In genomic region chr13:97510431-97511261, GRCm38 (mm10) we compare ENCODE assay signal across 10 mouse cellular contexts.
DNase-seq lines count a peak whose midpoint lies in the region; ATAC-seq and TF ChIP-seq lines count a peak whose summit lies in the region.
"Had no signal": no experiment of that assay in that cellular context is flagged by ENCODE, and none has a peak within 500 bp of the region (broad histone marks: within the 10 kb centered on the region; RNA-seq: fewer than 3 reads in every experiment).

No protein-coding gene starts in this region.

- no peaks in the 10 kb centered on the region for H3K36me3 ChIP-seq in heart, embryonic 16.5 days (ENCODE audit: control insufficient read depth, insufficient read depth)
- H3K36me3 ChIP-seq: limb, embryonic 13.5 days had no signal

- peak; percentile 78 for ATAC-seq in common myeloid progenitor, adult 5-6 weeks (replicated peaks; ENCODE audit: low read depth, poor library complexity, severe bottlenecking)
- peak; percentile 83 for ATAC-seq in heart, embryonic 16.5 days (replicated peaks; ENCODE audit: extremely low read depth, insufficient read depth, low FRiP score)
- 0 out of 2 replicates have a peak, but pooled peaks have one; percentile 32 for ATAC-seq in megakaryocyte-erythroid progenitor cell, adult 5-6 weeks (replicated peaks; ENCODE audit: low FRiP score, low TSS enrichment, poor library complexity, severe bottlenecking)

- WGBS in heart, embryonic 16.5 days = 47% methylated on average over 10 of the region's 10 CpGs

- peaks cover 3% of the 10 kb centered on the region for H3K4me1 ChIP-seq in heart, embryonic 16.5 days (ENCODE audit: control insufficient read depth, insufficient read depth, low read length)

- peak overlapping the region; percentile 13; the same call in 1 of the 2 replicates for H3K27ac ChIP-seq in left cerebral cortex, adult 2 months
- peak overlapping the region; percentile 46; the same call in 1 of the 2 replicates for H3K27ac ChIP-seq in heart, embryonic 16.5 days (ENCODE audit: low read length)
- H3K27ac ChIP-seq: limb, embryonic 13.5 days had no signal

- no peak for TF ChIP-seq CTCF in left cerebral cortex, adult 2 months (IDR thresholded peaks at IDR 0.05)

- no peaks in the 10 kb centered on the region for H3K27me3 ChIP-seq in heart, embryonic 16.5 days (ENCODE audit: control insufficient read depth, insufficient read depth, low read length)
- H3K27me3 ChIP-seq: limb, embryonic 13.5 days had no signal

- H3K9ac ChIP-seq in heart, embryonic 16.5 days (ENCODE audit: low read length) = no peak overlapping the region
- H3K9ac ChIP-seq: limb, embryonic 13.5 days had no signal

- no peak overlapping the region for H3K4me3 ChIP-seq in left cerebral cortex, adult 2 months
- no peak overlapping the region for H3K4me3 ChIP-seq in heart, embryonic 16.5 days (ENCODE audit: low read length)
- H3K4me3 ChIP-seq: limb, embryonic 13.5 days had no signal

- DNase-seq in left cerebral cortex, adult 2 months (ENCODE audit: extremely low spot score in 1 of 2, low spot score in 2 of 2) = no peak
- DNase-seq in left cerebral cortex, postnatal 25 days (ENCODE audit: low spot score in 2 of 2) = no peak
- no peak for DNase-seq in gastrocnemius, postnatal 14 days
- DNase-seq in right cerebral cortex, postnatal 25 days = no peak
- no peak for DNase-seq in cerebellum, adult 9-11 months
- DNase-seq: cerebellum, postnatal 10 days had no signal

- no peaks in the 10 kb centered on the region for H3K9me3 ChIP-seq in heart, embryonic 16.5 days (replicated peaks; ENCODE audit: control insufficient read depth, low read length)
- H3K9me3 ChIP-seq: limb, embryonic 13.5 days had no signal

- H3K4me2 ChIP-seq in heart, embryonic 16.5 days (ENCODE audit: low read depth, low read length) = no peak overlapping the region
- H3K4me2 ChIP-seq: limb, embryonic 13.5 days had no signal

- intact Hi-C loops in left cerebral cortex, adult 2 months (cut with DNase I) = no loop called here
- intact Hi-C loops in left cerebral cortex, postnatal 25 days (cut with DNase I) = no loop called here
- intact Hi-C loops in gastrocnemius, postnatal 14 days (cut with DNase I; ENCODE audit: low total_unique reads) = no loop called here

Comparison
In these comparisons a context has a peak if more than half of its experiments do, and no peak if none do; other contexts are left out.
1. ATAC-seq: peak in every context shown above with its lines; median percentile 83 in heart, embryonic 16.5 days; 78 in common myeloid progenitor, adult 5-6 weeks; 32 in megakaryocyte-erythroid progenitor cell, adult 5-6 weeks.